Mouse (Mus musculus): ENCODE data around the gene Dagla. TPM values are rescaled to one million over a fixed set of nuclear protein-coding genes. Genes with fewer than 3 reads are reported as not detected.

Dagla gene
- total RNA-seq, 4 experiments from 2014 or later: 3.3 to 4.4 (median 3.8) TPM

GRCm38 (mm10) chr19:10278669-10279324 is 25.9 kb downstream of the Dagla start:
- no peak for DNase-seq

GRCm38 (mm10) chr19:10277759-10278158 is 26.9 kb downstream of the Dagla start:
- no peak for DNase-seq

DNA sequence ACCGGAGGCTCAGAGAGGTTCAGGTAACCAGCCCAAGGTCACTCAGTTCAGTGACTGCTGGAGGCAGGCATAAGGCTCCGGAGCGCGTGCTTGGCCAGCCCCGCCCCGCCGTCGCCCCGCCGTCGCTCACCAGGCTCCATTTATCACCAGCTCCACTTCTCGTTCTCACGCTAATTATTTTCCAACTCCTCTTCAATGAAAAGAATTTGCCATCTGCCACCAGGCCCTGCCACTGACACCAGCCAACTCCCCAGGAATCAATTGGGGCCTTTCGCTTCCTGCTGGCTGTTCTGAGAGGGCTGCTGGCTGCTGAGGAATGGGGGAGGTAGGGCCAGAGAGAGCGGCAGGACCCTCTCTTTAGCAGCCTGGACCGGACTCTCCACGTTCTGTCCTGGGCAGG is 27.3 kb downstream of the Dagla start:
- no peak for DNase-seq

GRCm38 (mm10) chr19:10276483-10277144 is 28.1 kb downstream of the Dagla start:
- no peak for DNase-seq

DNA sequence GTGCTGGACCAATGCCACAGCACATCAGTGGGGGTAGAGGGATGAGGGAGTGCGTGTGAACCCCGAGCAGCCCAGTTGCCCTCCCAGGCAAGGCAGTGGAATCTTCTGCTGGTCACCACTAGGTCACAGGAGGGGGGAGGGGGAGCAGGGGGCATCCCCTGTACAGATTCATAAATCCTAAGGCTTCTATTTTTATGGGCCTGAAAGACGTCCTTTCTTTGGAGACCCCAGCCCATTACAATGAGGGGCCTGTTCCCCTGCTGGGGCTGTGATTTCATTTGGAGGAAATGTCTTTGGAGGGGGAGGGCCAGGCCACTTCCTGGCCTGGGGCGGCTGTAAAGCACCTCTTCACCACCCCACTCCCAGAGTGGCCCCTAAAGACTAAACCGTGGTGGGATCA is 30.6 kb downstream of the Dagla start:
- no peak for DNase-seq

DNA sequence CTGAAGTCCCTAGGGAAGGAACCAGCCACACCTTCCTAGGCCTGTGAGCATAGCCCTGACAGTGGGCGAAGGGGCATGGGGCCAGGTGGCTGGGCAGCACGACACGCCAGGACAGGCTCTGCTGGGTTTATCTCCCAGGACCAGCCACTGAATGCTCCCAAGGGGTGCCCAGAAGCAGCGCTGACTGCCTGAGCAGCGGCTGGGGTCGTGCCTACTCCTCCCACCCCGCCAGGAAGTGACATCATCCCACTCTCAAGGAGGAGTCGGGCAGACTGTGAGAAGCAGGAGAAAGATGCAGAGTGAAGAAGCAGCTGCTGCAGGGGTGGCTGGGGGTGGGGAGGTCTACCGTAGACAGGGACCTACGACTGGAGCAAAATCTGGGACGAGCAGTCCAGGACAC is 31.9 kb downstream of the Dagla start:
- no peak for DNase-seq

DNA sequence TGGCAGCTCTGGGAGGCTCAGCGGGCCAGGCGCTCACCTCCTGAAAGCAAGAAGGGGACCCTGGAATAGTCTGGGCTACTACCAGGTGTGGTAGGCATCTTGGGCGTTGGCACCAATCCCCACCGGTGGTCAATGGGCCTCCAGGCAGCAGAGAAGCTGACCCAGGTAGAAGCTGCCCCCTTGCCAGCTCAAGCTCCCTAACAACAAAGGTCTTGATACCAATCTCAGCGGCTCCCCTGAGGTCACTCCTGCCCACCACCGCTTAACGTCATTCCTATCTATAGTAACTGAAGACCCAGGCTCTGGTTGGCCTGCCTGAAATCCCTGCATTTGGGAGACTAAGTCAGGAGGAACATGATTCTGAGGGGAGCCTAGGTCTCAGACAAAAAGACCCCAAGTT is 33.1 kb downstream of the Dagla start:
- no peak for DNase-seq

DNA sequence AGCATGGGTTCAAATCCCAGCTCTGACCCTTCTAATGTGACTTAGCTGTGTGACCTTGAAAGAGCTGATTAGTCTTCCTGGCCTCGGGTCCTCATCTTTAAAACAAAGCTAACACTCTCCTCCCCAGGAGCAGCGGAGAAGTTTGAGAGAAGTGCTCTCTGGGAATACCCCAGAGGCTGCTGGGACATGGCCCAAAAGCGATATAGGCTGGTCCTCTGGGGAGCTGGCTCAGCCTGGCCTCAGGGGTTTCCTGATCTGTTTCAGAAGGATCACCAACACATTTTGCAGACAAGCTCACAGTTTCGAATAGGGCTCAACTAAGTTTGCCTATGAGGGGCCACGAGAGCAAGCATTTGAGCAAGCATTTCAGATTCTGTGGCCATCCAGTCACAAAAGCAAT is 34.3 kb downstream of the Dagla start:
- no peak for DNase-seq

DNA sequence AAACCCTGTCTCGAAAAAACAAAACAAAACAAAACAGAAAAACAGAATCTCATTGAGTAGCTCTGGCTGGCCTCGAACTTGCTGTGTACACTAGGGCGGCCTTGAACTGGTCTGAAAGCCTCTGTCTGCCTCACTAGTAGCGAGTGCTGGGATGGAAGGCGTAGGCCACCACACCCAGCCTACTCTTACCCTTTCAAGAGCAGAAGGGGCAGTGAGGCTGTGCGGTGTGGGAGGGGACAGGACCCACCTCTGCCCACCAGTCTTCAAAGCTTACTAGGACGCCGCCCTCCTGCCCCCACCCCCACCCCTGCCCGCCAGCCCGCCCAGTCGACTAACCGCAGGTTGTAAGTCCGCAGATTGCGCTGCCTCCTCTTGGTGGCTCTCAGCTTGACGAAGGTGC is 35.8 kb downstream of the Dagla start:
- no peak for DNase-seq

- no peak for DNase-seq
These were observed 36.7 kb downstream of the Dagla start for GRCm38 (mm10) chr19:10267953-10268352.

DNA sequence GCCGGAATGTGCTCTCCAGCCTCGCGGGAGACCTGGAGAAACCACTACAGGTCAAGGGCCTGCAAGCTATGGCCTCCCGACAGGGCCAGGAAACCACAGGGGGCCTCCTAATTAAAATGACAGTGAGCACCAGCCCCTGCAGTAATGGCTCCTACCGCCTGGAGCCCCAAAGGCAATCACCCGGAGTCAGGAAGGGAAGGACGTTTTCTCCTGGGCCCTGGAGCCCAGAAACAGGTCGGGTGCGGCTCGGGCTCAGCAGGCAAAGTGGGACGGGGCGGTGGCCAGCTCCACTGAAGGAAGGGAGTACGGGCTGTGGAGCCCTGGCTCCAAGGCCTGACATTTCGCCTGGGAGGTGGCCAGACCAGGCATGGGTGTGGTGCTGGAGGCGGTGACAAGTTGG is 37.6 kb downstream of the Dagla start:
- no peak for DNase-seq

- peak; percentile 58 for DNase-seq
These were observed 38.4 kb downstream of the Dagla start for GRCm38 (mm10) chr19:10266196-10266850.

DNA sequence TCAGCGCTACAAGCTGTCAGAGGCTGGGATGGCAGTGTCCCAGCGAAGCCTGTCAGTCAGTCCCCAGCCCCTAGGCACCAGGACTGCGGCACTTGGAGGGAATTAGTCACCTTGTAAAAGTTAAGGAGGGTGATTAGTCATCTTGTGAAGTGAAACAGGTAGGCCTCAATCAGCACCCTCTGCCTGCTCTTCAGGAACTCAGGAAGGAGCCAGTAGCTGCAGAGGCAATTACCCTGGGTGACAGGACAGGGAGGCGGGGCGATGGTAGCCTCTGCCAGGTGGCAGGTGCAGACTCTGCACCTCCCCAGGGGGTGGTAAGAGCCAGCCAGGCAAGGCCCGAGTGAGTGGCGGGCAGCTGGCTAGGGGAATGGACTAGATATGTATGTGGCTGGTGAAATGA is 43.3 kb downstream of the Dagla start:
- DNase-seq: no peak

DNA sequence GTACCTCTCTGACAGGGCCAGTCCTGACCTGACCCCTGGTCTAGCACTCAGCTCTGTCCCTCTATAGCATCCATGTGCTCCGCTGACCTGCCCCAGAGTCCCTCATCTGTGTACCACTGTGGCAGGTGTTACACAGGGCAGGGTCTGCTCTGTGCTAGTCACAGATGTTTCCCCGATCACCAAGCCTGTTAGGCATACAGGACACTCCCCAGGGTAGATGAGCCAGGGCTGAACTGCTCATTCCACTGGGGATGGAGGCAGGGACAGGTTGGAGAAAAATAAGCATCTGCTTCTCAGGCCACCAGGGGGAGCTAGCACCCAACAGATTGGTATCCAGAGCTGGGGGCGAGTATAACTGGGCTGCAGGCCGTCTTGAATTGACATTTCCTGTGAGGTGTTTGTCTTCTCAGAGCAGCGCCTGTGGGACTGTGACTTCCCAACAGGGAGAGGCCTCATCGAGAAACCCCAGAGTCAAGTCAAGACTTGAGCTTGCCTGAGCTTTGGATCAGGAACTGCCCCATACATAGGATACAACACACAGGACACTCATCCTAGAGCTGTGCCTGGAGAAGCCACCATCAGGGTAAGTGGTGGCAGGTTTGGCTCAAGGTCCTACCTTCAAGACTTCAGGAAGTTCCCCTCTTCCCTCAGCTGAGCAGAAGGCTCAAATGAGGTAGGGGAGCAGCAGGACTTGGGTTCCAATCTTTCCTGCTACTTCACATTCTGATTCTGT is 46.2 kb downstream of the Dagla start:
- peak; percentile 41 for DNase-seq

DNA sequence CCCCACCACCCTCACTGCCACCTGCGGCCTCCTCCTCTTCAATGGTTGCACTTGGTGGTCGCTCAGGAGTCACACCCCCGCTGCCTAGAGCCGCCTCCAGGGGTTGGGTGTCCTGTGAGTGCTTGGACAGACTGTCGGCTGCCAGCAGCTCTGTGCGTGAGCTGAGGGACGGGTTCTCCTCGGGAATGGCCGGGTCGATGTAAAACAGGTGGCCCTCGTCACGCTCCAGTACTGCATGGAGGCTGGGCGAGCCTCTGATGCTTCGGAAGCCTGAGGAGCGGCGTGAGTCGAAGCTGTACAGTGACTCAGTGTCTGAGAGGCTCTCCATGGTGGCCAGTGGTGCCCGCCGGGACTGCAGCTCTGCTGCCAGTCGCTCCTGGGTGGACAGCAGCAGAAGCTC is 56.5 kb downstream of the Dagla start:
- DNase-seq: no peak

DNA sequence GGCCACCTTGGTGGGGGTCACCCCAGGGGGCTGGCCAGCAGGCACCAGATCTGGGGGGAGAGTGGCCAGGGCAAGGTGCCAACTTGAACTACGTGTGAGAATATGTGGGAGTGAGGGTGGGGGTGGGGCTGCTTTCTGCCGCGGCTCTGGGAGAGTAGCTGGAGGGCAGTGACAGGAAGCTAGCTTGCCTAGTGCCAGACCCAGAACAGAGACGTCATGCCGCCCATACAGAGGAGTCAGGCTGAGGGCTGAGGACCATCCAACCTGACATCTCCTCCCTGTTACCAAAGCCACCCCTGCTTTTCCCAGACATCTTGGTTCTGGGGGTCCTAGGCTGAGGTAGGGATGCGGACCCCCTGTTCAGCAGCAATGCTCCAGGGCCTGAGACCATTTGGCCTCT is 57.5 kb downstream of the Dagla start:
- DNase-seq: no peak

- DNase-seq: no peak
These were observed 60.5 kb downstream of the Dagla start for GRCm38 (mm10) chr19:10244183-10244582.

GRCm38 (mm10) chr19:10242916-10243315 is 61.8 kb downstream of the Dagla start:
- no peak for DNase-seq

- DNase-seq: peak; percentile 69
These were observed 63.9 kb downstream of the Dagla start, which contains the start of gene Myrf for GRCm38 (mm10) chr19:10240654-10241305. Gene Myrf (minus strand): TSS chr19:10240748.

- DNase-seq: no peak
These were observed 64.6 kb downstream of the Dagla start for GRCm38 (mm10) chr19:10239975-10240653.

DNA sequence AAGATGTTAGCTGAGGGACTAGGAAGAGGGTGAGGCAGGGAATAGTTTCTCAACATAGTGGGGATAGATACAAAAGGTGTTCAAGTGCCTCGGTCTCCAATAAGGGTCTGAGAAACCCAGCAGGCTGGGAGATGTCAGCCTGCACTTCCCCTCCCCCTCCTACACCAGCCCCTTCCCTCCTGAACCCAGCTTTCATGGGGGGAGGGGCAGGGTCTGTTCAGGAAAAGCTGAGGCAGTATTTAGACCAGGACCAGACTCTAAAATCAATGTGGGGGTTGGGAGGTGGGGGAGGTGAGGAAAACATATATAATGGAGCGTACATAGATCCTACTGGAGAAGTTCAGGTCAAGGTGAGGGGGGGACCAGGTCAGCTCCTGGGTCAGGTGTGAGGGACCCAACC is 65.3 kb downstream of the Dagla start:
- DNase-seq: no peak

DNA sequence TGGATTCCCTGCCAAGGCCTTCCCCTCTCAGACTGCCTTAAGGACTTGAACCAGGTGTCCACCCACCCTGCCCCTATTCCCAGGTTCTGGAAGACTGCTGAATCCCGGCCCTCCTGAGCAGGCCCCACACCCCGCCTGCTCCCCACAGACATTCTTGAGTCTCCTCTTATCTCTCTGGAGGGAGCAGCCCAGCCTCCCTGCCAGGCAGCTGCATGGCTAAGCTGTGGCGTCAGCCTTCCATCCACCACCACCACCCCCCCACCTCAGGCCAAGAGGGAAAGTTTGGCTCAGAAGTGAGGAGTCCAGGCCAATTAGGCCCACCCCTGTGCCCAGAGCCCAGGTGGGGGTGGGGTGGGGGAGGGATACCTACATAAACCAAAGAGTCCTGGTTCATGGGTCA is 66.2 kb downstream of the Dagla start:
- DNase-seq: no peak

All from adrenal gland, adult 8-10 months (tissue).